Mouse (Mus musculus): ENCODE measurements around the gene Lcp2.
"Not testable (repeated sequence)": the region's sequence is repeated elsewhere in the genome, so short reads cannot be mapped to it uniquely, and the experiment has no call there.

Lcp2 gene

GRCm38 (mm10) chr11:34087064-34087463 lies 40.3 kb downstream of the Lcp2 start:
- no peak for DNase-seq (ENCODE audit: low spot score)

DNA sequence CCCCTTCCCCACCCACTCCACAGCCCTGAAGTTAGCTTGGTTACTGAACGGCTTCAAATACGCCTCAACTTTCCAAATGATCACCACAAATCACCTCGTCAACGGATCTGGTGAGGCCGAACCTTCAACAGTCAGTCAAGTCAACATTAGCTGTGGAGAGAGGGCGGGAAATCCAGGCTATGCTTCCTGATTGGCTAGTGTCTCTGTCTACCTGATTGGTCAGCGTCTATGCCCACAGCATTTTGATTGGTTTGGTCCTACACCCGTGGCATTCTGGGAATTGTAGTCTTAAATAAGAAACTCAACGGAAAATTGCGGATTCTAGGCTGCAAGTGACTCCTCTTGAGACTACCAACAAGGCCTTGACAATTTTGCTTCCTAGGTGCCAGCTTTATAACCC lies 51.7 kb downstream of the Lcp2 start, which contains the start of gene 4930469K13Rik:
TSS of gene 4930469K13Rik (minus strand) at position 133 of the 400 bp plus-strand sequence.
- no peak for DNase-seq (ENCODE audit: low spot score)

- no peak for DNase-seq (ENCODE audit: low spot score)
Observed at GRCm38 (mm10) chr11:34101827-34102226, 55.1 kb downstream of the Lcp2 start.

DNA sequence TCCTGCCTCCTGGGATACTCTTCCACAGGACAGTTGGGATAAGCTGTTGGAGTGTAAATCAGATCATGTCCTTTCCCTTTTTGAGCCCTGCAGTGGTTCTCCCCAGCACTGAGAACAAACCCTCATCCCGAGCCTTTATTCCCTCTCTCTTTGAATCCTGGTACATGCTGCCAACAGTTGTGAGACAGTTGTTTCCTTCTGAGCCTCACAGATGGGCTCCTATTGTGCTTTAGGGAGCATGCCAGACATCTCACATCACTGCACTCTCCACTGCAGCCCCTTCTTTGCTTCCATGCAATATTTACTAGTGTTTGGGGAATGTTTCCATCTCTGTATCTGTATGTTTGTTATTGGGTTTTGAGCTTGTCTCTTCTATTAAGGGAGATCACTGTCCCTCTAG lies 58.2 kb downstream of the Lcp2 start:
- no peak for DNase-seq (ENCODE audit: low spot score)

GRCm38 (mm10) chr11:34109260-34109659 lies 62.5 kb downstream of the Lcp2 start:
- DNase-seq (ENCODE audit: low spot score) = no peak

DNA sequence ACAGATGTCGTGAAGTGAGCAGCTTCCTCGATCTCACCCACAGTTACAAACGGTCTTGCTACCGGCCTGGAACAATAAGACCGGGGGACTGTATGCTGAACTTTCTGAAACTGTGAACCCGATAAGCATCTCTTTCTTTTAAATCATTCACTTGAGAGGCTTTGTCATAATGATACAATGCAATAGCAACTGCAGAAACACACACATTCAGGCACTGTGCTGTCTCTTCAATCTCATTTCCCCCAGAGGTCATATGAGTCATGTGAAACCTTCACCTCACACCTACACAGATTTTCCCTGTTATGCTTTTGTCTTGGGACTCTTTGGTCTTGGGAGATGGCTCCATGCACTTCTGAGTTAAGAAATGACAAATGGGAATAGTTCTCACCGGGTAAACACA lies 65.2 kb downstream of the Lcp2 start:
- DNase-seq (ENCODE audit: low spot score) = no peak

GRCm38 (mm10) chr11:34112781-34113380 lies 66.2 kb downstream of the Lcp2 start:
- DNase-seq (ENCODE audit: low spot score) = no peak

- no peak for DNase-seq (ENCODE audit: low spot score)
Observed at GRCm38 (mm10) chr11:34113760-34114159, 67.0 kb downstream of the Lcp2 start.

- no peak for DNase-seq (ENCODE audit: low spot score)
Observed at GRCm38 (mm10) chr11:34116572-34117135, 69.9 kb downstream of the Lcp2 start.

DNA sequence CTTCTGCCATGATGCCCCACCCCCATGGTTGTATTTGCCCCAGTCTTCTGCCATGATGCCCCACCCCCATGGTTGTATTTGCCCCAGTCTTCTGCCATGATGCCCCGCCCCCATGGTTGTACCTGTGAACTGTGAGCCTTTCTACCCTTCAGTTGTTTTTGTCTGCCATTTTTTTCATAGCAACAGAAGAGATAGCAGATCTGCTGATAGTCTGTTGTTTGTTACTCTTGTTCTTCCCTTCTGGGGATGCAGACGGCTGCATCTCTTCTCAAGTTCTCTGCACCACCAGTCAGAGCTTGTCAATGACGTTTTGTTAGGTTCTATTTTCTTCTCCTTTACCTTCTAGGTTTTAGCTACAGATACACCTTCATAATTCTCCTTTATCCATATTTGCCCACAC lies 70.9 kb downstream of the Lcp2 start:
- no peak for DNase-seq (ENCODE audit: low spot score)

DNA sequence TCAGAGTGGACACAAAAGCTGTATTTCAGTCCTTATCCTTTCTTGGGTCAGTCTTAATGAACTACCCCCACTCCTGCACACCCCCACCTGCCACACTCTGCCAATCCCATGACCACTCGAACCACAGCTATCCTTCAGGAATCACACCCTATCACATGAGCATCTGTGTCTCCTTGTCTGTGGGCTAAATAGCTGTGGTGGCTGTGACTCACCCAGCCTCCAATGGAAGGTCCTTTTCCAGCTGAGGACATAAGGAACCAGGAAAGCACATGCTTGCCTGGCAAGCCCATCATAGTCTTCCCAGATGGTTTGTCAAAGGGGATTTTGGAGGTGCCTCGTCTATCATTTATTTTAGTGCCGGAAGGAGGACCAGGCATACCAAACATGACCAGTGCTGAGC lies 71.6 kb downstream of the Lcp2 start:
- no peak for DNase-seq (ENCODE audit: low spot score)

- DNase-seq (ENCODE audit: low spot score) = no peak
Observed at GRCm38 (mm10) chr11:34123147-34123546, 76.4 kb downstream of the Lcp2 start.

DNA sequence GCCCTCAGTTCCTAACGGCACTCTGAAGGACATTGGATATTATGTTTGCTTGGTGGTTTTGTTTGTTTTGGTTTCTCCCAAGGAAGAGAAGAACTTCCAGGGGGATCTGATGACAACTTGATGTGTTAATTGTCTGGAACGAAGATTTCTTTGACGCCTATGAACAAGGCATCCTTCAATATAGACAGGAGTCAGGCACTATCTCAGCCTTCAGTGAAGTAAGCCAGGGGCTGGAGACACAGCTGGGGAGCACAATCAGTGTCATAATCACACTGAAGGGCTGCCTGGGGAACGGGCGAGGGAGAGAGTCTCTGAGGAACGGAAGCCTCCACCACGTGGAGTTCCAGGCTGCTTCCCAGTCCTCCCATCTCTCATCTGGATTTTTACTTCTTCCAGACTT lies 78.1 kb downstream of the Lcp2 start:
- no peak for DNase-seq (ENCODE audit: low spot score)

DNA sequence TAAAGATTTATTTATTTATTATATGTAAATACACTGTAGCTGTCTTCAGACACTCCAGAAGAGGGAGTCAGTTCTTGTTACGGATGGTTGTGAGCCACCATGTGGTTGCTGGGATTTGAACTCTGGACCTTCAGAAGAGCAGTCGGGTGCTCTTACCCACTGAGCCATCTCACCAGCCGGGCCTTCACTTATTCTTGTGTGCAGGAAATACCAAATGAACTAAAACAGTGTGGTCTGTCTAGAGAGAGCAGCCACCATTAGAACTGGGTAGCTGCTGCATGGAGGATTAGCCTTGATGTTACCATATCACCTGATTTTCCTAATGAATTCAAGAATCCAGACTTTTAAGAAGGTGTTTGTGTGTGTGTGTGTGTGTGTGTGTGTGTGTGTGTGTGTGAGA lies 79.0 kb downstream of the Lcp2 start:
- not testable (repeated sequence) for DNase-seq (ENCODE audit: low spot score)

DNA sequence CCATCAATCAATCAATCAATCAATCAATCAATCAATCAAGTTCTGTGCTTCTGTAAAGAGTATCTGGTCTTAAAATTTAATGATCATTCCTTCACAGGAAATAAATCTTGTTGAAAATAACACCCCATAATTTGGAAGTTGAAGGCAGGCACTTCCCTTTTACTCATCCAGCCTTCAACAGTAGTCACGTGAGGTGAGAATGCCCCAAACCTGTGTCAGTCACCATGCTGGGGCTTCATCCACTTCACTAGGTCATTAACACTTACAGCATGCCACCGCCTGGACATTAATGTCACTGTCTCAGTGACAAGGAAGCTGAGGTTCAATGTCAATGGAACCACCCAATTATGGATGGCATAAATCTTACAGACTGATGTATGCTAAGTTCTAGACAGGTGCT lies 81.7 kb downstream of the Lcp2 start:
- no peak for DNase-seq (ENCODE audit: low spot score)

GRCm38 (mm10) chr11:34139296-34139695 lies 92.6 kb downstream of the Lcp2 start:
- no peak for DNase-seq (ENCODE audit: low spot score)
